Mouse (Mus musculus) megakaryocyte, embryonic 14.5 days (primary cell): Measurements from ENCODE around the gene Pdss2.

Experiments
- FLI1 ChIP-seq: IDR thresholded peaks from 2 replicates; pipeline ENCODE4 v1.6.1; 2012; ENCODE audit warnings: low read length, inconsistent platforms, mixed read lengths
- GATA1 ChIP-seq: IDR thresholded peaks from 3 replicates; pipeline ENCODE4 v1.6.1; 2012; ENCODE audit warnings: mixed read lengths, low read length, inconsistent platforms, borderline replicate concordance

- TF ChIP-seq FLI1: no peak
- TF ChIP-seq GATA1: no peak
These were observed 269.6 kb downstream of the Pdss2 start for GRCm38 (mm10) chr10:43490846-43491245.
